Mouse (Mus musculus): ENCODE data around the gene Klhl6. TPM values are rescaled to one million over a fixed set of nuclear protein-coding genes. Genes with fewer than 3 reads are reported as not detected.

The Klhl6 gene
- polyA plus RNA-seq, 1 experiment from 2014 or later, result 15.3 TPM

DNA sequence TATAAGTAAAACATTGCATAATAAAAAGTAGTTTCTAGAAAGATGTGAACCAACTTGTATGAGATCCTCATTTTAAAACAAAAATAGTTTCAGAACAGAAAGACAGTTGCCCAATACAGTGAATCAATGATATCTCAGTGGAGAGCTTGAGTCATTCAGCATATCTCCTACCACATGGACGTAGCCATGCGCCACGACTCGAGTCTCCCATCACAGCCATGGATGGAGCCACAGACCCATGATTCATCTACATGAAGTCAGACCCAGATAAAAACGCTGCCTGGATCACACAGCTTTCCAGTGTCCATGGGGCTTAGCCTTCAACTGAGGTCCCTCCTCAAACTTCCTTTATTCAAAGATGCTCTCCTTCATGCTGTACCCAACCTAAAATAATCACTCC is 13.3 kb downstream of the Klhl6 start:
- ATAC-seq (replicated peaks; ENCODE audit: insufficient number of reproducible peaks, insufficient read depth, low FRiP score, low read depth), result no peak
- Histone ChIP-seq H3K4me2 (no peak overlapping the region), H3K27me3 (no peaks in the 10 kb centered on the region), H3K9me3 (replicated peaks) (no peaks in the 10 kb centered on the region), H3K27ac (no peak overlapping the region), H3K9ac (no peak overlapping the region), H3K36me3 (peaks cover 3% of the 10 kb centered on the region; the same call in 1 of the 2 replicates), H3K4me1 (replicated peaks) (no peaks in the 10 kb centered on the region), H3K4me3 (no peak overlapping the region)
- 75% methylated on average over 5 of the region's 5 CpGs for WGBS

DNA sequence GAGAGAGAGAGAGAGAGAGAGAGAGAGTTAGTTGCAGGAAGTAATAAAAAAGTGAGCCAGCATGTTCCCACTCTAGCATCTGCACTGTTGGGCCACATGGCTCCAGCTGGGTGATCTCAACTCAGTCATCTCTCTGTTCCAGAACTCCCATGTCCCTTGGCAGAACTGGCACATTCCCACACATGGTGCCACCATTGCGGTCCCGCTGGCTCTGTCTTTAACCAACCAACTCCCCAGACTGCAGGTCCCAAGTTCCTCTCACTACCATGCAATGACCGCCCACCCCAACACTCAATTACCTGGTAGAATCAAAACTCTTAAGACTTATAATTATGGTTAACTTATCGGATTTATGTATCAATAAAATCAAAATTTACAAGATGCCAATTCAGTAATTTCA is 14.2 kb downstream of the Klhl6 start:
- no peak overlapping the region for H3K27ac ChIP-seq
- H3K9ac ChIP-seq, result no peak overlapping the region
- no peak overlapping the region for H3K4me3 ChIP-seq
- no peak overlapping the region for H3K4me2 ChIP-seq
- H3K4me1 ChIP-seq (replicated peaks), result no peaks in the 10 kb centered on the region
- H3K9me3 ChIP-seq (replicated peaks), result no peaks in the 10 kb centered on the region
- peaks cover 3% of the 10 kb centered on the region; the same call in 1 of the 2 replicates for H3K36me3 ChIP-seq
- 89% methylated on average over 4 of the region's 4 CpGs for WGBS
- ATAC-seq (replicated peaks; ENCODE audit: insufficient number of reproducible peaks, insufficient read depth, low FRiP score, low read depth), result no peak
- no peaks in the 10 kb centered on the region for H3K27me3 ChIP-seq

DNA sequence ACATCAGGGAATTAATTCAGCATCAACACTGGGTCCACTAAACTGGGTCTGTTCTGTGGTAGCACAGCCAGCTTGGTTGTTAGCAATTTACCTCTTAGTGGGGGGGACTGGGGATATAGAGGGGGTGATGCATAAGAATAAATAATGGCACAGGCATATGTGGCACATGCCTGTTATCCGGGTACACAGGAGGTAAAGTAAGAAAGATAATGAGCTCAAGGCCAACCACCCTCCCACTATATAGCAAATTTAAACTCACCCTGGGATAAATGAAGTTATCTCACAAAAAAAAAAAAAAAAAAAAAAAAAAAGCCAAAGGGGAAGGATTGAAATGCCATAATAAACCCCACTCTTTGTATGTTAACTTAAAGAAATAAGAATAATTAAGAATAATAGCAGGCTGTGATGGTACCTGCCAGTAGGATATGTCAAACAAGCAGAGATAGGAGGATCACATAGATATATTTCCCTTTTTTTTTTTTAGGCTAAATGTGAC is 14.9 kb downstream of the Klhl6 start:
- 68% methylated on average over 1 of the region's 1 CpGs for WGBS
- Histone ChIP-seq H3K4me2 (no peak overlapping the region), H3K36me3 (peaks cover 3% of the 10 kb centered on the region; the same call in 1 of the 2 replicates)

DNA sequence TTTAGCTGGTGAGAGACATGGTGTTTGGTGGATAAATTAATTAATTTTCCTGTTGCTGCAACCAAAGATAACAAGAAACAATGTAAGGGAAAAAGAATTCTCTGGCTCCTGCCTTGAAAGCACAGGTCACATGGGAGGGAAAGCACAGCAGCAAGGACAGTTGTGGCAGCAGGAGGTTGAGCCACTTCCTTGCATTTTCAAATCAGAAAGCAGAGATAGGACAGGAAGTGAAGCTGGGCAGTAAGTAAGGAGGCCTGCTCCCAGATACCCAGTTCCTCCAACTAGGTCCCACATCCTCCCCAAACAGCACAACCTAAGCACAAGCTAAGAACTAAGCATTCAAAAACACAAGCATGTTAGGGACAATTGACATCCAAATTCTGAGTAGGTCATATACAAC is 15.9 kb downstream of the Klhl6 start:
- no peaks in the 10 kb centered on the region for H3K36me3 ChIP-seq
- H3K9ac ChIP-seq, result no peak overlapping the region
- no peak overlapping the region for H3K4me3 ChIP-seq
- no peak overlapping the region; the same call in 1 of the 2 replicates for H3K27ac ChIP-seq
- H3K27me3 ChIP-seq, result no peaks in the 10 kb centered on the region
- no peaks in the 10 kb centered on the region for H3K9me3 ChIP-seq (replicated peaks)
- no peaks in the 10 kb centered on the region for H3K4me1 ChIP-seq (replicated peaks)
- no peak overlapping the region for H3K4me2 ChIP-seq
- no peak for ATAC-seq (replicated peaks; ENCODE audit: insufficient number of reproducible peaks, insufficient read depth, low FRiP score, low read depth)

More for the DNA sequence above, 14.9 kb downstream of the Klhl6 start:
- Histone ChIP-seq H3K9me3 (replicated peaks) (no peaks in the 10 kb centered on the region), H3K27ac (no peak overlapping the region), H3K4me1 (replicated peaks) (no peaks in the 10 kb centered on the region), H3K27me3 (no peaks in the 10 kb centered on the region), H3K4me3 (no peak overlapping the region), H3K9ac (no peak overlapping the region)
- no peak for ATAC-seq (replicated peaks; ENCODE audit: insufficient number of reproducible peaks, insufficient read depth, low FRiP score, low read depth)

- Histone ChIP-seq H3K27ac (no peak overlapping the region; the same call in 1 of the 2 replicates), H3K4me3 (no peak overlapping the region), H3K9me3 (replicated peaks) (no peaks in the 10 kb centered on the region), H3K27me3 (no peaks in the 10 kb centered on the region), H3K9ac (no peak overlapping the region), H3K36me3 (no peaks in the 10 kb centered on the region), H3K4me1 (replicated peaks) (no peaks in the 10 kb centered on the region), H3K4me2 (no peak overlapping the region)
- 41% methylated on average over 1 of the region's 1 CpGs for WGBS
- no peak for ATAC-seq (replicated peaks; ENCODE audit: insufficient number of reproducible peaks, insufficient read depth, low FRiP score, low read depth)
Observed at GRCm38 (mm10) chr16:19966437-19966836, 16.4 kb downstream of the Klhl6 start.

DNA sequence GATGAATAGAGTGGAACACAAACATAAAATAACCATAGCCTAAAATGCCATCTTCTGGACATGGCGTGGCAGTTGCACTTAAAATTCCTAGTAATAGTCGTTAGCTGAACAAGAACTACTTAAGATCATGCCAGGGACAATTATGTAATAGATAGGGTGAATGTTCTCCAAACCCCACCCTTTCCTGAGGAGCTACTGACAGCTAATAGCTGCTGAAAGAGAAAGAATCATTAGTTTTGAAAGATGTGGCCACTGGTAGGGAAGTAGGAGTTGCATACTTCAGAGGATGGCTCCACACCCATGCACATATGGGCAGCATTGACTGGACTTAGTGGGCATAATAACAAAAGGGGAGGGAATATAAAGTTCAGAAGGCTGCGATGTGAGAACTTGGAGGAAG is 19.9 kb downstream of the Klhl6 start:
- H3K4me2 ChIP-seq, result no peak overlapping the region
- H3K9me3 ChIP-seq (replicated peaks), result no peaks in the 10 kb centered on the region
- WGBS, result 65% methylated on average over 3 of the region's 3 CpGs
- H3K27ac ChIP-seq, result no peak overlapping the region
- H3K4me1 ChIP-seq (replicated peaks), result peaks cover 7% of the 10 kb centered on the region
- no peak overlapping the region for H3K9ac ChIP-seq
- no peak overlapping the region for H3K4me3 ChIP-seq
- no peak for ATAC-seq (replicated peaks; ENCODE audit: insufficient number of reproducible peaks, insufficient read depth, low FRiP score, low read depth)
- no peaks in the 10 kb centered on the region for H3K27me3 ChIP-seq
- no peaks in the 10 kb centered on the region for H3K36me3 ChIP-seq

- no peak overlapping the region for H3K4me3 ChIP-seq
- H3K36me3 ChIP-seq, result peaks cover 5% of the 10 kb centered on the region; the same call in 1 of the 2 replicates
- no peak overlapping the region for H3K4me2 ChIP-seq
- H3K9me3 ChIP-seq (replicated peaks), result no peaks in the 10 kb centered on the region
- H3K27me3 ChIP-seq, result no peaks in the 10 kb centered on the region
- H3K9ac ChIP-seq, result no peak overlapping the region
- H3K27ac ChIP-seq, result 0 out of 2 replicates have a peak overlapping the region, but pooled peaks have one; percentile 7
- 79% methylated on average over 2 of the region's 2 CpGs for WGBS
- peaks cover 7% of the 10 kb centered on the region for H3K4me1 ChIP-seq (replicated peaks)
- ATAC-seq (replicated peaks; ENCODE audit: insufficient number of reproducible peaks, insufficient read depth, low FRiP score, low read depth), result no peak
Observed at GRCm38 (mm10) chr16:19961070-19961469, 21.8 kb downstream of the Klhl6 start.

DNA sequence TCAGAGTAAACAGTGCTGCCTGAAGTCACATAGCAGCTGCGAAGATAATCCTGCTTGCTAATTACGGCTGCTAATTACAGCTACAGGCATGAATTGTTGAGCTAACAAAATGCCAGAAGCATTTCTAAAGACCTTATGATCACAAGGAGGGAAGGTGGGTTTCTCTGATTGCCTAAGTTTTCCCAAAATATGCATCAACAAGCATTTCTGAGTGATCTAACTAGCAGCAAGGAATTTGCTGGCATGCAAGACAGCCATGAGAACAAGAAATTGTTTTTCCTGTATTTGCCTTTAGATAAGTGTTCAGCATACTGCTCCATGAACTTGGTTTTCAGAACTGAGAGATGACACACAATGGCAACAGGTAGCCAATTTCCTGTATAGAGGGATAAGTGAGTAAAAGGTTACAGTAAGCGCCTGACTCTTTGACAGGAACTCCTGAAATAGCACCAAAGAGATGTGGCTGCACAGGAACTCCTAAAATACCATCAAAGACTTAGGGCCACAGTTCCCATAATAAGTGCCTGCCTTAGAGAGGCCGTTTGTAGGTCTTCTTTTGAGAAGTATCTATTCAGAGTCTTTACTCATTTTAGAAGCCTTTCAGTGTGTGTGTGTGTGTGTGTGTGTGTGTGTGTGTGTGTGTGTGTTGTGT is 22.3 kb downstream of the Klhl6 start:
- Histone ChIP-seq H3K4me1 (replicated peaks) (peaks cover 7% of the 10 kb centered on the region), H3K9ac (no peak overlapping the region), H3K27ac (0 out of 2 replicates have a peak overlapping the region, but pooled peaks have one; percentile 7), H3K4me3 (no peak overlapping the region), H3K9me3 (replicated peaks) (no peaks in the 10 kb centered on the region), H3K27me3 (no peaks in the 10 kb centered on the region), H3K4me2 (no peak overlapping the region), H3K36me3 (peaks cover 5% of the 10 kb centered on the region; the same call in 1 of the 2 replicates)
- no peak for ATAC-seq (replicated peaks; ENCODE audit: insufficient number of reproducible peaks, insufficient read depth, low FRiP score, low read depth)
- 37% methylated on average over 4 of the region's 4 CpGs for WGBS

GRCm38 (mm10) chr16:19957051-19957450 is 25.8 kb downstream of the Klhl6 start:
- ATAC-seq (replicated peaks; ENCODE audit: insufficient number of reproducible peaks, insufficient read depth, low FRiP score, low read depth), result no peak
- no peak overlapping the region for H3K4me2 ChIP-seq

DNA sequence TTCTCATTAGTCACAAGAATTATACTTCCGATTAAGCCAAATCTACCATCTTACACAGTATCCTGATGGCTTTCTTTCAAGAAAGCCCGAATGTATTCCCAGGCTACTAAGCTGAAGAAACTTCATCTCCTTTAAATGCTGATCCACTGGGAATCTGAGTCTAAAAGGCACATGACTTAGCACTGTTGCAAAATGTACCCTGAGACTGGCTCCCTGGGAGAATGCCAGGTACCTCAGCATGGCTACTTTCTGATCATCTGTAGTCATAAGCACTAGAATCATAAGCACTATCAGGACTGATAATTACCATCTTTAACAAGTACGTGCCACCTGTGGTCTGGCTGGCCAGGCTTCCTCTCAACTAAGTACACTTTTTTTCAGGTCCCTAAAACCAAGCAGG is 35.5 kb downstream of the Klhl6 start:
- 81% methylated on average over 3 of the region's 3 CpGs for WGBS
- ATAC-seq (replicated peaks; ENCODE audit: insufficient number of reproducible peaks, insufficient read depth, low FRiP score, low read depth), result no peak
- no peak overlapping the region for H3K4me3 ChIP-seq
- H3K36me3 ChIP-seq, result peaks cover 5% of the 10 kb centered on the region; the same call in 1 of the 2 replicates
- H3K4me1 ChIP-seq (replicated peaks), result peaks cover 14% of the 10 kb centered on the region
- no peaks in the 10 kb centered on the region for H3K9me3 ChIP-seq (replicated peaks)
- H3K27ac ChIP-seq, result peak overlapping the region; percentile 33; the same call in 1 of the 2 replicates
- H3K9ac ChIP-seq, result no peak overlapping the region
- no peak overlapping the region for H3K4me2 ChIP-seq
- H3K27me3 ChIP-seq, result no peaks in the 10 kb centered on the region

More at GRCm38 (mm10) chr16:19957051-19957450, 25.8 kb downstream of the Klhl6 start:
- Histone ChIP-seq H3K27ac (no peak overlapping the region), H3K4me3 (no peak overlapping the region), H3K27me3 (no peaks in the 10 kb centered on the region), H3K4me1 (replicated peaks) (peaks cover 7% of the 10 kb centered on the region), H3K36me3 (peaks cover 11% of the 10 kb centered on the region; the same call in 1 of the 2 replicates), H3K9ac (no peak overlapping the region), H3K9me3 (replicated peaks) (no peaks in the 10 kb centered on the region)
- WGBS, result 79% methylated on average over 5 of the region's 5 CpGs

- peak overlapping the region; percentile 33 for H3K27ac ChIP-seq
- H3K4me2 ChIP-seq, result no peak overlapping the region
- WGBS, result 52% methylated on average over 11 of the region's 11 CpGs
- peaks cover 5% of the 10 kb centered on the region; the same call in 1 of the 2 replicates for H3K36me3 ChIP-seq
- H3K4me3 ChIP-seq, result no peak overlapping the region
- no peak overlapping the region for H3K9ac ChIP-seq
- H3K4me1 ChIP-seq (replicated peaks), result peaks cover 14% of the 10 kb centered on the region
- H3K9me3 ChIP-seq (replicated peaks), result no peaks in the 10 kb centered on the region
- no peaks in the 10 kb centered on the region for H3K27me3 ChIP-seq
- ATAC-seq (replicated peaks; ENCODE audit: insufficient number of reproducible peaks, insufficient read depth, low FRiP score, low read depth), result peak; percentile 72
Observed at GRCm38 (mm10) chr16:19946578-19947298, 36.1 kb downstream of the Klhl6 start.

Data from heart, embryonic 15.5 days (tissue).